Mouse (Mus musculus): ENCODE measurements around the gene Safb.
"Not testable (repeated sequence)": the region's sequence is repeated elsewhere in the genome, so short reads cannot be mapped to it uniquely, and the experiment has no call there.

Safb gene

GRCm38 (mm10) chr17:56616725-56617124 lies 32.1 kb downstream of the Safb start:
- no peak overlapping the region for H3K4me3 ChIP-seq (replicated peaks; ENCODE audit: low read length)
- peaks cover 82% of the 10 kb centered on the region for H3K36me3 ChIP-seq (ENCODE audit: insufficient read depth, low read length)
- peaks cover 54% of the 10 kb centered on the region for H3K4me1 ChIP-seq (replicated peaks; ENCODE audit: low read depth, low read length)
- TF ChIP-seq NANOG (IDR thresholded peaks at IDR 0.05; ENCODE audit: borderline replicate concordance, low read length) (no peak), CTCF (conservative IDR thresholded peaks at IDR 0.05; ENCODE audit: low read length) (no peak), POU5F1 (IDR thresholded peaks at IDR 0.05; ENCODE audit: borderline replicate concordance, low read length) (no peak)
- H3K27me3 ChIP-seq (ENCODE audit: insufficient read depth, low read length), result no peaks in the 10 kb centered on the region
- H3K9me3 ChIP-seq (ENCODE audit: low read length), result no peaks in the 10 kb centered on the region

GRCm38 (mm10) chr17:56617628-56618027 lies 33.0 kb downstream of the Safb start:
- Histone ChIP-seq H3K27me3 (ENCODE audit: insufficient read depth, low read length) (no peaks in the 10 kb centered on the region), H3K4me1 (replicated peaks; ENCODE audit: low read depth, low read length) (peaks cover 49% of the 10 kb centered on the region), H3K9me3 (ENCODE audit: low read length) (no peaks in the 10 kb centered on the region), H3K36me3 (ENCODE audit: insufficient read depth, low read length) (peaks cover 91% of the 10 kb centered on the region), H3K4me3 (replicated peaks; ENCODE audit: low read length) (no peak overlapping the region)
- TF ChIP-seq NANOG (IDR thresholded peaks at IDR 0.05; ENCODE audit: borderline replicate concordance, low read length) (no peak), CTCF (conservative IDR thresholded peaks at IDR 0.05; ENCODE audit: low read length) (no peak), POU5F1 (IDR thresholded peaks at IDR 0.05; ENCODE audit: borderline replicate concordance, low read length) (no peak)

- Histone ChIP-seq H3K36me3 (ENCODE audit: insufficient read depth, low read length) (peaks cover 51% of the 10 kb centered on the region), H3K4me1 (replicated peaks; ENCODE audit: low read depth, low read length) (peaks cover 59% of the 10 kb centered on the region), H3K27me3 (ENCODE audit: insufficient read depth, low read length) (no peaks in the 10 kb centered on the region), H3K9me3 (ENCODE audit: low read length) (no peaks in the 10 kb centered on the region), H3K4me3 (replicated peaks; ENCODE audit: low read length) (peak overlapping the region; percentile 93)
- no peak for TF ChIP-seq POU5F1 (IDR thresholded peaks at IDR 0.05; ENCODE audit: borderline replicate concordance, low read length)
Measured at GRCm38 (mm10) chr17:56625495-56625894, 40.9 kb downstream of the Safb start.

GRCm38 (mm10) chr17:56626260-56626659 lies 41.6 kb downstream of the Safb start:
- no peaks in the 10 kb centered on the region for H3K9me3 ChIP-seq (ENCODE audit: low read length)
- H3K36me3 ChIP-seq (ENCODE audit: insufficient read depth, low read length), result peaks cover 43% of the 10 kb centered on the region
- H3K4me1 ChIP-seq (replicated peaks; ENCODE audit: low read depth, low read length), result peaks cover 67% of the 10 kb centered on the region
- H3K4me3 ChIP-seq (replicated peaks; ENCODE audit: low read length), result peak overlapping the region; percentile 93
- TF ChIP-seq CTCF (conservative IDR thresholded peaks at IDR 0.05; ENCODE audit: low read length) (no peak), NANOG (IDR thresholded peaks at IDR 0.05; ENCODE audit: borderline replicate concordance, low read length) (no peak), POU5F1 (IDR thresholded peaks at IDR 0.05; ENCODE audit: borderline replicate concordance, low read length) (no peak)
- no peaks in the 10 kb centered on the region for H3K27me3 ChIP-seq (ENCODE audit: insufficient read depth, low read length)

- Histone ChIP-seq H3K9me3 (ENCODE audit: low read length) (no peaks in the 10 kb centered on the region), H3K36me3 (ENCODE audit: insufficient read depth, low read length) (peaks cover 37% of the 10 kb centered on the region), H3K4me3 (replicated peaks; ENCODE audit: low read length) (peak within 1 kb of the TSS; percentile 93), H3K27me3 (ENCODE audit: insufficient read depth, low read length) (no peaks in the 10 kb centered on the region), H3K4me1 (replicated peaks; ENCODE audit: low read depth, low read length) (peaks cover 72% of the 10 kb centered on the region)
- TF ChIP-seq CTCF (conservative IDR thresholded peaks at IDR 0.05; ENCODE audit: low read length) (no peak), POU5F1 (IDR thresholded peaks at IDR 0.05; ENCODE audit: borderline replicate concordance, low read length) (no peak), NANOG (IDR thresholded peaks at IDR 0.05; ENCODE audit: borderline replicate concordance, low read length) (no peak)
Measured at GRCm38 (mm10) chr17:56626754-56627470, 42.3 kb downstream of the Safb start, which contains the start of gene Lonp1. Lonp1 (minus strand) TSS chr17:56626887.

GRCm38 (mm10) chr17:56627530-56628277 lies 43.1 kb downstream of the Safb start, which contains the start of gene Catsperd:
Catsperd (plus strand) TSS chr17:56628143.
- Histone ChIP-seq H3K9me3 (ENCODE audit: low read length) (no peaks in the 10 kb centered on the region), H3K4me3 (replicated peaks; ENCODE audit: low read length) (peak within 1 kb of the TSS; percentile 93), H3K27me3 (ENCODE audit: insufficient read depth, low read length) (no peaks in the 10 kb centered on the region), H3K36me3 (ENCODE audit: insufficient read depth, low read length) (peaks cover 29% of the 10 kb centered on the region), H3K4me1 (replicated peaks; ENCODE audit: low read depth, low read length) (peaks cover 78% of the 10 kb centered on the region)
- TF ChIP-seq NANOG (IDR thresholded peaks at IDR 0.05; ENCODE audit: borderline replicate concordance, low read length) (no peak), CTCF (conservative IDR thresholded peaks at IDR 0.05; ENCODE audit: low read length) (no peak), POU5F1 (IDR thresholded peaks at IDR 0.05; ENCODE audit: borderline replicate concordance, low read length) (no peak)

- peak overlapping the region; percentile 30 for H3K4me3 ChIP-seq (replicated peaks; ENCODE audit: low read length)
- not testable (repeated sequence) for H3K27me3 ChIP-seq (ENCODE audit: insufficient read depth, low read length); H3K9me3 ChIP-seq (ENCODE audit: low read length); H3K36me3 ChIP-seq (ENCODE audit: insufficient read depth, low read length)
- peaks cover 83% of the 10 kb centered on the region for H3K4me1 ChIP-seq (replicated peaks; ENCODE audit: low read depth, low read length)
Measured at GRCm38 (mm10) chr17:56629800-56630781, 45.5 kb downstream of the Safb start.

GRCm38 (mm10) chr17:56631807-56632206 lies 47.2 kb downstream of the Safb start:
- no peaks in the 10 kb centered on the region for H3K27me3 ChIP-seq (ENCODE audit: insufficient read depth, low read length)
- peaks cover 81% of the 10 kb centered on the region for H3K4me1 ChIP-seq (replicated peaks; ENCODE audit: low read depth, low read length)
- H3K36me3 ChIP-seq (ENCODE audit: insufficient read depth, low read length), result no peaks in the 10 kb centered on the region
- H3K4me3 ChIP-seq (replicated peaks; ENCODE audit: low read length), result peak overlapping the region; percentile 63
- H3K9me3 ChIP-seq (ENCODE audit: low read length), result no peaks in the 10 kb centered on the region
- TF ChIP-seq POU5F1 (IDR thresholded peaks at IDR 0.05; ENCODE audit: borderline replicate concordance, low read length) (peak; percentile 41; the same call in 1 of the 2 replicates), NANOG (IDR thresholded peaks at IDR 0.05; ENCODE audit: borderline replicate concordance, low read length) (peak; percentile 43), CTCF (conservative IDR thresholded peaks at IDR 0.05; ENCODE audit: low read length) (no peak)
